Mouse (Mus musculus): ENCODE measurements at regions not wholly inside any gene's neighbourhood (a gene's known extent, or its start where the extent isn't known, plus 50 kb on each side); places are given as distances from the start of the nearest gene placed in this dataset.

- no peak for TF ChIP-seq GATA1 (IDR thresholded peaks at IDR 0.05; ENCODE audit: borderline replicate concordance, low read length)
- TF ChIP-seq FLI1 (IDR thresholded peaks at IDR 0.05; ENCODE audit: low read length): no peak
Observed at GRCm38 (mm10) chr2:51871571-51871970, 63.4 kb downstream of the Rbm43 start.

Data from megakaryocyte, embryonic 14.5 days (primary cell).